10 mouse cellular contexts compared by ENCODE assay signal in the genomic region with DNA sequence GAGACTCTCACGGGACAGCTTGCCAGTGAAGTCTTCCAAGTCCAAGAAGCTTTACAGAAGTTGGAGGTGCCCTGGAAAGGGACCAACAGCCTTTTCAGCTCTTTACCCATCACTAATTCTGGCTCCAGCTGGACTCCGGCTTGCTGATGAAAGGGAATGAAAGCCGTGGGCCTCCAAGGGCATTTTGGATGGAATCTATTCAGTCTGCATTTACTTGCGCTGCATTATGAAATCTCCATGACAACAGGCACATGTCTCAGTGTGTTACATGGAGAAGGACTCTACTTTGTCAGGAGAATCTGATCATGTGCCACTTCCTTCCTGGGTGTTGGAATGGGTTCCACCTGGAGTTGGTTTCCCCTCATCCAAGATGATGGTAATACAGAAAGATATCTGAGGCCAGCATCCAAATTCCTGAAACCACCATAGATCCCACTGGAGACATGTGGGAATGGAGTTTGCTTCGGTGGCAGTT.
DNase-seq lines count a peak whose midpoint lies in the region; ATAC-seq and TF ChIP-seq lines count a peak whose summit lies in the region.
"Had no signal": no experiment of that assay in that cellular context is flagged by ENCODE, and none has a peak within 500 bp of the region (broad histone marks: within the 10 kb centered on the region; RNA-seq: fewer than 3 reads in every experiment).

No protein-coding gene starts in this region.

- peak overlapping the region; percentile 28; the same call in 1 of the 2 replicates for H3K27ac ChIP-seq in layer of hippocampus, adult 2 months
- H3K27ac ChIP-seq in hindbrain, embryonic 12.5 days = no peak overlapping the region
- H3K27ac ChIP-seq: limb, embryonic 12.5 days had no signal

- peaks cover 5% of the 10 kb centered on the region; the same call in 1 of the 2 replicates for H3K4me1 ChIP-seq in hindbrain, embryonic 12.5 days
- H3K4me1 ChIP-seq: limb, embryonic 12.5 days had no signal

- no peaks in the 10 kb centered on the region for H3K27me3 ChIP-seq in hindbrain, embryonic 12.5 days
- H3K27me3 ChIP-seq: limb, embryonic 12.5 days had no signal

- H3K36me3 ChIP-seq in hindbrain, embryonic 12.5 days = no peaks in the 10 kb centered on the region
- H3K36me3 ChIP-seq: limb, embryonic 12.5 days had no signal

- H3K4me2 ChIP-seq in hindbrain, embryonic 12.5 days (replicated peaks) = no peak overlapping the region
- H3K4me2 ChIP-seq: limb, embryonic 12.5 days had no signal

- WGBS in hindbrain, embryonic 12.5 days = 50% methylated on average over 5 of the region's 5 CpGs

- peak; percentile 11 to 59 for DNase-seq in layer of hippocampus, adult 2 months (ENCODE audit: low spot score in 2 of 2)
- no peak for DNase-seq in layer of hippocampus, postnatal 25 days (ENCODE audit: extremely low spot score in 1 of 2, low spot score in 1 of 2)
- DNase-seq in lung, postnatal 10 days = peak; percentile 75
- DNase-seq in right cerebral cortex, postnatal 25 days = peak; percentile 17
- DNase-seq in adrenal gland, adult 8-10 months = no peak
- DNase-seq in heart, adult 11 months = no peak
- no peak for DNase-seq in spleen, postnatal 10 days (ENCODE audit: low spot score in 2 of 2)

- H3K9ac ChIP-seq in hindbrain, embryonic 12.5 days = no peak overlapping the region
- H3K9ac ChIP-seq: limb, embryonic 12.5 days had no signal

- 0 out of 2 replicates have a peak, but pooled peaks have one; percentile 58 for ATAC-seq in hindbrain, embryonic 12.5 days (ENCODE audit: low FRiP score)

- TF ChIP-seq CTCF in layer of hippocampus, adult 2 months (conservative IDR thresholded peaks at IDR 0.05) = no peak

- no peaks in the 10 kb centered on the region for H3K9me3 ChIP-seq in hindbrain, embryonic 12.5 days (replicated peaks)
- H3K9me3 ChIP-seq: limb, embryonic 12.5 days had no signal

- H3K4me3 ChIP-seq in layer of hippocampus, adult 2 months = no peak overlapping the region
- H3K4me3 ChIP-seq in hindbrain, embryonic 12.5 days = no peak overlapping the region
- H3K4me3 ChIP-seq: erythroblast, embryonic 14.5 days; limb, embryonic 12.5 days had no signal

Comparison
In these comparisons a context has a peak if more than half of its experiments do, and no peak if none do; other contexts are left out.
1. DNase-seq: peak in layer of hippocampus, adult 2 months (2 of 2), lung, postnatal 10 days (single experiment) and right cerebral cortex, postnatal 25 days (single experiment); none in layer of hippocampus, postnatal 25 days (0 of 2), adrenal gland, adult 8-10 months (single experiment), heart, adult 11 months (single experiment) and spleen, postnatal 10 days (0 of 2).